20 mouse cellular contexts compared by ENCODE assay signal in genomic region chr13:63621301-63621700, GRCm38 (mm10).
"Had no signal": no experiment of that assay in that cellular context is flagged by ENCODE, and none has a peak within 500 bp of the region (broad histone marks: within the 10 kb centered on the region; RNA-seq: fewer than 3 reads in every experiment).

No protein-coding gene starts in this region.

- H3K27me3 ChIP-seq: lung, embryonic 15.5 days; neural tube, embryonic 13.5 days; neural tube, embryonic 15.5 days had no signal

- H3K27ac ChIP-seq: liver, embryonic 14.5 days; lung, embryonic 15.5 days; midbrain, embryonic 10.5 days; midbrain, embryonic 13.5 days; midbrain, embryonic 15.5 days; neural tube, embryonic 13.5 days; neural tube, embryonic 15.5 days had no signal

- H3K4me2 ChIP-seq: lung, embryonic 15.5 days; midbrain, embryonic 13.5 days; midbrain, embryonic 15.5 days; neural tube, embryonic 13.5 days; neural tube, embryonic 15.5 days had no signal

- ATAC-seq: lung, postnatal 0 days; midbrain, embryonic 13.5 days; midbrain, embryonic 15.5 days had no signal

- H3K4me3 ChIP-seq: lung, embryonic 15.5 days; midbrain, embryonic 10.5 days; midbrain, embryonic 13.5 days; midbrain, embryonic 15.5 days; myocyte; neural tube, embryonic 13.5 days; neural tube, embryonic 15.5 days had no signal

- H3K36me3 ChIP-seq: lung, embryonic 15.5 days; midbrain, embryonic 10.5 days; midbrain, embryonic 13.5 days; midbrain, embryonic 15.5 days; neural tube, embryonic 13.5 days; neural tube, embryonic 15.5 days had no signal

- H3K4me1 ChIP-seq: lung, embryonic 15.5 days; midbrain, embryonic 13.5 days; midbrain, embryonic 15.5 days; neural tube, embryonic 13.5 days; neural tube, embryonic 15.5 days had no signal

- H3K9me3 ChIP-seq: lung, embryonic 15.5 days; midbrain, embryonic 10.5 days; midbrain, embryonic 13.5 days; midbrain, embryonic 15.5 days; neural tube, embryonic 13.5 days; neural tube, embryonic 15.5 days had no signal

- H3K9ac ChIP-seq: liver, embryonic 14.5 days; lung, embryonic 15.5 days; midbrain, embryonic 13.5 days; midbrain, embryonic 15.5 days; neural tube, embryonic 13.5 days; neural tube, embryonic 15.5 days had no signal

- DNase-seq: lung, adult 18-20 months; lung, postnatal 14 days; lung, postnatal 4 days; retina, postnatal 1 day; right cerebral cortex, adult 18-20 months; right cerebral cortex, postnatal 25 days; right cerebral cortex, postnatal 4 days; spleen, adult 18-20 months; thymus, adult 18-20 months; thymus, postnatal 14 days; thymus, postnatal 36 days had no signal
